Mouse (Mus musculus) neural tube, embryonic 12.5 days (tissue): Measurements from ENCODE around the gene Stim2. TPM values are rescaled to one million over a fixed set of nuclear protein-coding genes. Genes with fewer than 3 reads are reported as not detected.

Experiments
- ATAC-seq: fragments of 200-750 bp; cut with Nextera tagmentation; 2 replicates; pipeline ENCODE4 v1.8.0; 2017; ENCODE audit warnings: low read depth, mild to moderate bottlenecking, moderate TSS enrichment, moderate library complexity; ENCODE audit not compliant: low FRiP score
- H3K27ac ChIP-seq: fragments of 300-500 bp; sonication (generic); 2 replicates; pipeline ENCODE4 v1.5.1; 2016
- H3K27me3 ChIP-seq: fragments of 300-500 bp; sonication (generic); replicated peaks from 2 replicates; pipeline ENCODE4 v1.6.1; 2016; ENCODE audit warnings: mild to moderate bottlenecking
- H3K36me3 ChIP-seq: fragments of 300-500 bp; sonication (generic); 2 replicates; pipeline ENCODE4 v1.6.1; 2016; ENCODE audit warnings: mild to moderate bottlenecking
- H3K4me1 ChIP-seq: fragments of 300-500 bp; sonication (generic); 2 replicates; pipeline ENCODE4 v1.6.1; 2016
- H3K4me2 ChIP-seq: fragments of 300-500 bp; sonication (generic); replicated peaks from 2 replicates; pipeline ENCODE4 v1.6.1; 2016; ENCODE audit warnings: mild to moderate bottlenecking
- H3K4me3 ChIP-seq: fragments of 300-500 bp; sonication (generic); 2 replicates; pipeline ENCODE4 v1.5.1; 2016
- H3K9ac ChIP-seq: fragments of 300-500 bp; sonication (generic); 2 replicates; pipeline ENCODE4 v1.6.1; 2016; ENCODE audit warnings: mild to moderate bottlenecking
- H3K9me3 ChIP-seq: fragments of 300-500 bp; sonication (generic); 2 replicates; pipeline ENCODE4 v1.6.1; 2016; ENCODE audit warnings: mild to moderate bottlenecking
- WGBS: fragments of 180-500 bp; shearing (Covaris S2); methylation state at CpG from one replicate; pipeline ENCODE4 v1.1.7; 2016; 5-methylcytosine and 5-hydroxymethylcytosine counted together
- polyA plus RNA-seq: library from polyadenylated mRNA; unstranded; fragments of >200 nt; fragmentation: Nextera tagmentation; extraction: Ambion mirVana; gene quantifications from 2 replicates; pipeline ENCODE4 v1.2.1, GENCODE M21; 2016

Gene Stim2
- 27.0 and 29.5 TPM in 2 replicates for polyA plus RNA-seq

DNA sequence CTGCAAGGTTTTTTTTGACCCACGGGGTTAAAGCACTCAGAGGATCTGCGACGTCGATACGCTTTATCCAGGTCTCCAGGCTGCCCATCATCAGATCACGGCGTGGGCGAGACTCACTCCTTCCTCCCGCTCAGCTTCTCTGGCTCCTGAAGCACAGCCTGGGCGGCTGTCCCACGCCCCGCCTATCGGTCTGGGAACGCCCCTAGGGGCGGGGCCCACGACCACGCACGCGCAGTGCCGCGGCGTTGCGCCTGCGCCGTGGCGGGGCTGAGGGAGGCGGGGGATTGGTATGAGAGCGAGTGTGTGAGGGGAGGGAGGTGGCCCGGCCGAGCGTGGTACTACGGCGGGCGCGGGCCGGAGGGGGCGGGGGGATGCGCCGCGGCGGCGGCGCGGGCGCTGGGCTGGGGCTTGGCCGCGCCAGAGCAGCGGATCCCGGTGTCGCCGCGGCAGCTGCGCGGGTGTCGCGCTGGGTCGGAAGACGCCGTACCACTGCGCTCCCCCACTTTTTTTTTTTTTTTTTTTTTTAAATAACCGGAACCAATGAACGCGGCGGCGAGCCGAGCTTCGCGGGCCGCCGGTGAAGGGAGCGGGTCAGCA is at the start of gene Stim2:
Gene Stim2, plus strand, starts transcription at position 354 of the 597 bp plus-strand sequence.
- peak within 1 kb of the TSS; percentile 93 for H3K9ac ChIP-seq
- under 1% methylated on average over 68 of the region's 71 CpGs for WGBS
- H3K4me3 ChIP-seq, result peak within 1 kb of the TSS; percentile 89
- H3K27ac ChIP-seq, result peak within 1 kb of the TSS; percentile 82
- no peaks in the 10 kb centered on the region for H3K27me3 ChIP-seq
- ATAC-seq, result peak; percentile 97
- H3K4me2 ChIP-seq, result peak within 1 kb of the TSS; percentile 65
- H3K36me3 ChIP-seq, result no peaks in the 10 kb centered on the region
- no peaks in the 10 kb centered on the region for H3K9me3 ChIP-seq
- peaks cover 15% of the 10 kb centered on the region for H3K4me1 ChIP-seq

DNA sequence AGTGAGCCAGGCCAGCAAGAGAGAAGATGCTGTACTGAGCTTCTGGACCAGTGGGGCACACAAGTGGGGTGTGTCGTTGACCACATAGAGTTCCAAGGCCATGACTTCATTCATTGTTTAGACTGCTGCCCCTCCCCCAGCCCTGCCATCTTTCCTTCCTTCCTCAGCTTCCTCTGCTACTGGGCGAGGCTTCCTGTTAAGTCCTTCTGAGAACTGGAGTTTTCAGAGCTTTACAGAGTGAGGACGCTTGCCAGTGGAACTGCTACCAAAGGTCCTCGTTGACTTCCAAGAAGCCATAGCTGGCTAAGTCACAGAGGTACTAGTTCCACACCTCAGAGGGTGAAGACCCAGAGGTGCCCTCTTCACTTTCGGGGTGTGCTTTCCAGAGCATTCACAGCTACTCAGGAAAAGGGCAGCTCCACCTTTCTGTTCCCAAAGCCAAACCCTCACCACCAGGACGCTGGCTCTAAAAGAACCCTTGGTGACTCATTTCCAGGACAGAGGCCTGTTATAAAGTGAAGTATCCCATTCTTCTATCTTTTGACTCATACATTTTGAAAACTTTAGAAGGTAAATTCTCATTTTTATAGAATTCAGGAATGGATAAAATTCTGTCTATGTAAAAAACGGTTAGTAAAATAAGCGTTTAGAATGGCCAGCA is 49.6 kb upstream of the Stim2 start:
- no peak overlapping the region for H3K9ac ChIP-seq

DNA sequence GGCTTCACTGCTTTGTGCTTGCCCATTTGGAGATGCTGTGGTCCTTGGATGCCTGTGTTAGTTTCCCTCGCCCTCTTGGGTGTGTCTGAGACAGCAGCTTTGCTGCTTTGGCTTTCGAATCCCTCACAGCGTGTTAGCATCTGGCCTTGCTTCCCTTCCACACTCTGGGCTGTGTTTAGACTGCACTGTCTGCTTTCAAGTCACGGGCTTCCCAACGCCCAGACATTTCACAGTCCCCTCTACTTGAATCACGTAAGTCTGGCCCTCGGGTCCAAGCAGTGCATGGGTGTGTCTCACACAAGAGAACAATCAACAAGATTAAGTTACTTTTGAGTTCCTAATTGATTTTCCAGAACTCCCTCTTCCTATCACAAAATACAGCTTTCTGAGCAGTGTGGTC is 48.1 kb upstream of the Stim2 start:
- WGBS, result 68% methylated on average over 7 of the region's 7 CpGs
- Histone ChIP-seq H3K9me3 (no peaks in the 10 kb centered on the region), H3K9ac (no peak overlapping the region), H3K4me2 (no peak overlapping the region), H3K4me3 (no peak overlapping the region), H3K36me3 (no peaks in the 10 kb centered on the region), H3K4me1 (peaks cover 9% of the 10 kb centered on the region; the same call in 1 of the 2 replicates), H3K27me3 (no peaks in the 10 kb centered on the region), H3K27ac (no peak overlapping the region)
- ATAC-seq, result no peak

More for the DNA sequence above, 49.6 kb upstream of the Stim2 start:
- no peaks in the 10 kb centered on the region for H3K36me3 ChIP-seq
- WGBS, result 88% methylated on average over 8 of the region's 8 CpGs
- no peak overlapping the region for H3K4me3 ChIP-seq
- H3K9me3 ChIP-seq, result no peaks in the 10 kb centered on the region
- H3K4me1 ChIP-seq, result peaks cover 9% of the 10 kb centered on the region; the same call in 1 of the 2 replicates
- no peak overlapping the region for H3K27ac ChIP-seq
- H3K4me2 ChIP-seq, result no peak overlapping the region
- ATAC-seq, result no peak
- no peaks in the 10 kb centered on the region for H3K27me3 ChIP-seq

DNA sequence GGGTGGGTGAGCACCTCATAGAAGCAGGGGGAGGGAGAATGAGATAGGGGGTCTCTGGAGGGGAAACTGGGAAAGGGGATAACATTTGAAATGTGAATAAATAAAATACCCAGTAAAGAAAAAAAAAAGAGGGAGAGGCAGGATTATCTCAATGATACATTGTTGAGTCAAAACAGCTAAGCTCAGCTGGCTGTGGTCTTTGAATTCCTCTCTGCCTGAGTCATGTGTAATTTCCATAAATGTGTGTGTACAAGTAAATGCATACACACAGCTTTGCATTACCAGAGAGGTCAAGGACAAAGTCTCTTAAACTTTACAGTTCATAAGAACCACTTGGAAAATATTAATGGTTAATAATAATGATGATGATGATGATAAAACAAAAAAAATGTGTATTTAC is 45.1 kb upstream of the Stim2 start:
- Histone ChIP-seq H3K4me2 (no peak overlapping the region), H3K4me1 (no peaks in the 10 kb centered on the region), H3K36me3 (no peaks in the 10 kb centered on the region), H3K27me3 (no peaks in the 10 kb centered on the region), H3K9me3 (no peaks in the 10 kb centered on the region), H3K27ac (no peak overlapping the region), H3K9ac (no peak overlapping the region), H3K4me3 (no peak overlapping the region)
- ATAC-seq, result no peak

DNA sequence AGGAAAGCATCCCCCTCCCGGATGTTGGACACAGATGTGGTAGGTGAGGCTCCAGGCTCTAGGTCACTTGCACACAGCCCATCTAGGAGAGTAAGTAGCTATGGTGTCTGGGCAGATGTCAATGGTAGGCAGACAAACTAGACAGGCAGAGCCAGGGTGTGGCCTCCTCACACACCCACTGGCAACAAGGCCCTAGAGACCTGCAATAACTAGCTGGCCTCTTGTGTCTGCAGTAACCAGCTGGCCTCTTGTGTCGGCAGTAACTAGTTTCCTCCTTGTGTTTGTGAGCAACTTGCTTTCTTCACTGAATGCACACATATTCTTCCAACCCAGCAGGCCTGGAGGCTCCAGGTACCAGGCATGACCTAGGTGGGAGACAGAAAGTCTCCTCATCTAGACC is 44.5 kb upstream of the Stim2 start:
- Histone ChIP-seq H3K4me2 (no peak overlapping the region), H3K4me3 (no peak overlapping the region), H3K9me3 (no peaks in the 10 kb centered on the region), H3K9ac (no peak overlapping the region), H3K4me1 (no peaks in the 10 kb centered on the region), H3K27ac (no peak overlapping the region), H3K27me3 (no peaks in the 10 kb centered on the region), H3K36me3 (no peaks in the 10 kb centered on the region)
- no peak for ATAC-seq
- 83% methylated on average over 2 of the region's 2 CpGs for WGBS

DNA sequence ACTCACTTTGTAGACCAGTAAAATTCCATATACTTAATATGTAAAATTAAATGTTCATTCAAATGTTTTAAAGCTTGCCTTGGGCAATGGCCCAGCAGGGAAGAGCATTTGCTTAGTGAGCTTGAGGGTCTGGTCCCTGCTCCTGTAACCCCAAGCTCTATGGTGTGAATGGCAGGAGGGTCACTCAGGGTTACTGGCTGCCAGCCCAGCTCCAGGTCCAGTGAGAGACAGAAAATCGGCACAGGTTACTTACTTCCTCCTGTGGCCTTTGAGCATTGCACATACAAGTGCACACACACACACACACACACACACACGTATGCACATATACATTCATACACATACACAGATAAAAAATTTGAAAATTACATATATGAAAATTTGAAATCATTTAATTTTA is 42.3 kb upstream of the Stim2 start:
- Histone ChIP-seq H3K9ac (no peak overlapping the region), H3K27me3 (no peaks in the 10 kb centered on the region), H3K36me3 (no peaks in the 10 kb centered on the region), H3K9me3 (no peaks in the 10 kb centered on the region), H3K27ac (no peak overlapping the region), H3K4me3 (no peak overlapping the region), H3K4me2 (no peak overlapping the region), H3K4me1 (no peaks in the 10 kb centered on the region)
- 90% methylated on average over 2 of the region's 2 CpGs for WGBS
- no peak for ATAC-seq

DNA sequence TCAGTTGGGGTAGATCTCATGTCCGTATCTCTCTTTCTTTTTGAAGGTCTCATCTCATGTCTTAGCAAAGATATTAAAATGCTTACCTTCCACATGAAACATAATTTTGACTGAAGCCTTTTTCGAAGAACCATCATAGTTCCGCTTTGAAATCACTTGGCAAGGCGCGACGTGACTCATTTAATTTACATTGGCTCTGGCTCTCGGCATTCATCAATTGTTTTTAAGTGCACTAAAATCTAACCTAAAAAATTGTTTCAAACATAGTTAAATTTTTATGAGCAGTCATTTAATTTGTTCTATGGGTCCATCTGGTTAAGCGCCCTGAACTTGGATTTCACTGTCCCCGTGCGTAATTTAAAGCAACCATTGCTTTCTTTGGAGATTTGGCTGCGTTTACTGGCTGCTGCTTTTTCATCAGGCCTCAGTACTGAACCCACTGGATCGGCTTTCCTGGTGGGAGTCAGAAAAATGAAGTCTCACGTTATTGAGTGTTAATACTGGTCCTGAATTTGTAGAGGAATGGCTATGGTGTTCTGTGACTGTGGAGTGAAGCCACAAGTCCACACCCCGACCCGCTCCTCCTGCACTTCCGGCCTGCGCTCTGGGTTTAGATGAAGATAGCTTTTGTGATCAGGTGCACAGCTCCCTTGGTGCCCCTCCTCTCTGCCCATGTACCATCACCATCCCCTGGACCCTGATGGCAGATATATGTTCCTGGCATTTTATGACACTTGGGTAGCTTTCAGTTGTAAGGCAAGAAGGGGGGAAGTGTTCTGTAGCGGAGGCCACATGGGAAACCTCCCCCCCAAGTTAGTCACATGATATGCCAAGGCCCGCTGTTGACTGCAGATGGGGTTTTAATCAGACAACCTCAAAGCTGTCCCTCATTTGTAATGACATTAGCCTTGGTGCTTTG is 41.6 kb upstream of the Stim2 start:
- Histone ChIP-seq H3K27ac (no peak overlapping the region), H3K27me3 (no peaks in the 10 kb centered on the region), H3K4me3 (no peak overlapping the region), H3K4me2 (no peak overlapping the region), H3K36me3 (no peaks in the 10 kb centered on the region), H3K9ac (no peak overlapping the region), H3K9me3 (no peaks in the 10 kb centered on the region), H3K4me1 (no peaks in the 10 kb centered on the region)
- no peak for ATAC-seq
- 85% methylated on average over 19 of the region's 19 CpGs for WGBS

DNA sequence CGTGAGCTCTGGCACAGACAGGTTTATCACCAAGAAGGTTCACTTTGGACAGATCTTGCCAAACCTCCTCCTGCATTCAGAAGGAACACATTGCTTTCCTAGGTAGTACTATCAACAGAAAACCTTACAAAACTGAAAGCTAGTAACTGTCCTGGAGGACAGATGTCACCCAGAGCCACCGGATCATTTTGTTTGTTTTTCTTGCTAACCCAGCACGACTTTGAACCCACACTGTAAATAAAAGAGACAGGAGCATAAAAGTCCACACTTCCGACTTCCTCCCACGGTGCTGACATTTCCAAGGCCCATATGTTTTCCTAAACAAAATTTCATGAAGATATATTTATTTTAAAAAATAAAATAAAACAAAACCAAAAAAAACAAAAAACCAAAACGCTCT is 41.0 kb upstream of the Stim2 start:
- no peak for ATAC-seq
- no peak overlapping the region for H3K4me2 ChIP-seq
- no peak overlapping the region for H3K9ac ChIP-seq
- H3K27me3 ChIP-seq, result no peaks in the 10 kb centered on the region
- no peak overlapping the region for H3K4me3 ChIP-seq
- H3K9me3 ChIP-seq, result no peaks in the 10 kb centered on the region
- no peaks in the 10 kb centered on the region for H3K4me1 ChIP-seq
- 61% methylated on average over 6 of the region's 6 CpGs for WGBS
- no peak overlapping the region for H3K27ac ChIP-seq
- H3K36me3 ChIP-seq, result no peaks in the 10 kb centered on the region

DNA sequence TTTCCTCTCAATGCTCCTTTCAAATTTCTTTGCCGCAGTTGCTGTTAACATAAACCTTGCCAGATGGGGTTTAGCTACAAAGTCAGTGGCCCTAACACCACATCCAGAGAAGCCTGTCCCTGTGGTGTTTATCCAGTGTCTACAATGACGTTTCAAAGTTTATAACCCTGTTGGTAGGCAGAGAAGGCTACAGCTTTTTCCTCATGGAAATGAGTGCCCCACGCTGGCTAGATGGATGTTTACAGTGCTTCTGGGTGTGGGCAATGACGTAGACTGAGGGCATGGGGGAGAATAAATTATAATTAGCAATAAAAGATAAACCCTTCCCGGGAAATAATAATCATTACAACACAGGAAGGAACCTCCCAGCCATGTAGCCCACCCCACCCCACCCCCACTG is 37.1 kb upstream of the Stim2 start:
- Histone ChIP-seq H3K4me1 (no peaks in the 10 kb centered on the region), H3K4me2 (no peak overlapping the region), H3K9ac (no peak overlapping the region), H3K9me3 (no peaks in the 10 kb centered on the region), H3K27ac (no peak overlapping the region), H3K27me3 (no peaks in the 10 kb centered on the region), H3K4me3 (no peak overlapping the region), H3K36me3 (no peaks in the 10 kb centered on the region)
- 61% methylated on average over 5 of the region's 5 CpGs for WGBS
- no peak for ATAC-seq

DNA sequence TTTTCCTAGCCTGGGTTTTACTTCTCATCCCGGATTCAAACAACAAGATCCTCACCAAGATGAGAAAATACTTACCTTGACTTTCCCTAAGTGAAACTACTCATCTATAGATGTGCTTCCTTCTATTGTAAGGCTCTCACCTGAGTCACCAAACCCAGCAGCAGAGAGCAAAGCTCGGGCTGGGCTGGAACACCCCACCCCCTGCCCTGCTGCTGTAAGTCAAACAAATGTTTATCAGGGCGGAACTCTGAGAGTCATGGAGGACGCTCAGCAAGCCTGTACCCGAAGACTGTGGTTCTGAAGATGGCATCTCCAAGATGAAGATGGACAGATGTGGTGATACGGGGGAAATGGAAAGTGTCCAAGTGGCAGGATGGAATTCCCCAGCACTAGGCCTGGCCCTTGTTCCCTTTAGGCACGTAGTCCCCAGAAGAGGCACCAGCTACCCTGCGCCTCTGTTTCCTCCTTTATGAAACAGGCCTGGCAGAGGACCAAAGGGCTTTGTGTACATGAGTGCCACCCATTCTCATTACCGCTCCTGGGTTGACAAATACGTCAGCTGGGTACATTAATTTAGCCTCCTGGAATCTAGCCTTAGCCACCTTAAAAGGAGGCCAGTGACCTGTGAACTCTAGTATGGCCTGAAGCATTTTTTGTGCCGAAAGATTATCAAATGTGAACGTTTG is 36.3 kb upstream of the Stim2 start:
- H3K36me3 ChIP-seq, result no peaks in the 10 kb centered on the region
- H3K9me3 ChIP-seq, result no peaks in the 10 kb centered on the region
- no peak overlapping the region for H3K9ac ChIP-seq
- 89% methylated on average over 12 of the region's 12 CpGs for WGBS
- H3K27me3 ChIP-seq, result no peaks in the 10 kb centered on the region
- H3K27ac ChIP-seq, result no peak overlapping the region
- no peaks in the 10 kb centered on the region for H3K4me1 ChIP-seq
- no peak for ATAC-seq
- no peak overlapping the region for H3K4me3 ChIP-seq
- no peak overlapping the region for H3K4me2 ChIP-seq

DNA sequence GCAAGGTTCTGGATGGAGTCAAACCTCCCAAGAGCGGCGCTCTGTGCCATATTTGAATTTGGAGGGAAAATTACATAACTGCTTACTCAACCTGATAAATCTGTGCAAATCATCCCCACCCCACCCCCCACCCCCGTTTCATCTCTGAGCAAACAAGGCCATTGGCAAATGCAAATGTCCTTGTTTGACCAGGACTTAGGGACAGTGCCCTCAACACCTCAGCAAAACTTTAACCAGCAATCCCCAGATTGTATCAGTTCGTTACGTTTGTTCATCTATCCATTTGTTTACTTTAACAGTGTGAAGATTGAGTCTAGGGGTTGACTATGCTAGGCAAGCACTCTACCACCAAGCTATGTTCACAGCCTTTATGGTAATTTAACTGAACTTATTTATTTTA is 32.6 kb upstream of the Stim2 start:
- no peak for ATAC-seq
- H3K4me1 ChIP-seq, result no peaks in the 10 kb centered on the region
- no peaks in the 10 kb centered on the region for H3K27me3 ChIP-seq
- 88% methylated on average over 5 of the region's 5 CpGs for WGBS
- no peak overlapping the region for H3K9ac ChIP-seq
- H3K9me3 ChIP-seq, result no peaks in the 10 kb centered on the region
- no peak overlapping the region for H3K4me3 ChIP-seq
- H3K4me2 ChIP-seq, result no peak overlapping the region
- H3K36me3 ChIP-seq, result no peaks in the 10 kb centered on the region
- H3K27ac ChIP-seq, result no peak overlapping the region

DNA sequence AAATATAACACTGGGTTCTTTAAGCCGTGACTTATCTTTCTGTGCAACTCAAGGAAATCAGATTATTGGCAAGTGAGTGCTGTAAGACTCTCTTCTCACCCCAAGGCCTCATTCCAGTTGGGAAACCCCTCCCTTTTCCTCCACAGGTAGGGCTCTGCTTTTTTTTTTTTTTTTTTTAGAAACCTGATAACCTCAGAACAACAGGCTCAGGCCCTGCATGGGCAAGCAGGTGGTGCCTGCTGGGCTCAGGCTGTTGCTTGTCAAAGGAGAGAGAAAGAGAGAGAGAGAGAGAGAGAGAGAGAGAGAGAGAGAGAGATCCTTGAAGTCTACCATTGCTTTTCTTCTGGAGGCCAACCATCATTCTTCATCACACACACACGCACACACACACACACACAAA is 30.7 kb upstream of the Stim2 start:
- ATAC-seq, result no peak
- WGBS, result 90% methylated on average over 2 of the region's 2 CpGs
- Histone ChIP-seq H3K9me3 (no peaks in the 10 kb centered on the region), H3K36me3 (no peaks in the 10 kb centered on the region), H3K4me2 (no peak overlapping the region), H3K27me3 (no peaks in the 10 kb centered on the region), H3K4me3 (no peak overlapping the region), H3K9ac (no peak overlapping the region), H3K4me1 (no peaks in the 10 kb centered on the region), H3K27ac (no peak overlapping the region)
